Mouse (Mus musculus): ENCODE results near the gene Ntn1. TPM values are rescaled to one million over a fixed set of nuclear protein-coding genes. Genes with fewer than 3 reads are reported as not detected.

Gene Ntn1
- polyA plus RNA-seq, 1 experiment from 2014 or later: 11.8 TPM

- H3K9ac ChIP-seq (ENCODE audit: low read depth, low read length): no peak overlapping the region
- no peaks in the 10 kb centered on the region for H3K9me3 ChIP-seq (replicated peaks; ENCODE audit: low read length)
- no peak overlapping the region for H3K27ac ChIP-seq
- H3K36me3 ChIP-seq (ENCODE audit: insufficient read depth, low read length): no peaks in the 10 kb centered on the region
- no peak for TF ChIP-seq CTCF (IDR thresholded peaks at IDR 0.05; ENCODE audit: low read depth)
- H3K27me3 ChIP-seq (ENCODE audit: insufficient read depth, low read length): no peaks in the 10 kb centered on the region
- WGBS: 51% methylated on average over 3 of the region's 3 CpGs
- H3K4me3 ChIP-seq (replicated peaks; ENCODE audit: low read depth, low read length): no peak overlapping the region
- no peak for ATAC-seq (replicated peaks; ENCODE audit: low FRiP score, low read depth)
- H3K4me2 ChIP-seq (ENCODE audit: low read length): no peak overlapping the region
- H3K4me1 ChIP-seq (replicated peaks; ENCODE audit: insufficient read depth, low read length): no peaks in the 10 kb centered on the region
- peak; percentile 4 for DNase-seq (ENCODE audit: low spot score)
Measured at GRCm38 (mm10) chr11:68417001-68417400, 16.4 kb upstream of the Ntn1 start.

GRCm38 (mm10) chr11:68408127-68408526, 7.5 kb upstream of the Ntn1 start:
- no peaks in the 10 kb centered on the region for H3K9me3 ChIP-seq (replicated peaks; ENCODE audit: low read length)
- H3K4me2 ChIP-seq (ENCODE audit: low read length): no peak overlapping the region
- H3K27ac ChIP-seq: no peak overlapping the region
- H3K4me1 ChIP-seq (replicated peaks; ENCODE audit: insufficient read depth, low read length): no peaks in the 10 kb centered on the region
- H3K27me3 ChIP-seq (ENCODE audit: insufficient read depth, low read length): no peaks in the 10 kb centered on the region
- DNase-seq (ENCODE audit: low spot score) (peak; percentile 94), ATAC-seq (replicated peaks; ENCODE audit: low FRiP score, low read depth) (peak; percentile 57; the same call in 1 of the 2 replicates)
- no peaks in the 10 kb centered on the region for H3K36me3 ChIP-seq (ENCODE audit: insufficient read depth, low read length)
- TF ChIP-seq CTCF (IDR thresholded peaks at IDR 0.05; ENCODE audit: low read depth): peak; percentile 93
- 62% methylated on average over 2 of the region's 2 CpGs for WGBS
- no peak overlapping the region for H3K9ac ChIP-seq (ENCODE audit: low read depth, low read length)
- no peak overlapping the region for H3K4me3 ChIP-seq (replicated peaks; ENCODE audit: low read depth, low read length)

- no peak overlapping the region for H3K9ac ChIP-seq (ENCODE audit: low read depth, low read length)
- no peaks in the 10 kb centered on the region for H3K36me3 ChIP-seq (ENCODE audit: insufficient read depth, low read length)
- DNase-seq (ENCODE audit: low spot score): no peak
- H3K4me2 ChIP-seq (ENCODE audit: low read length): no peak overlapping the region
- WGBS: 69% methylated on average over 11 of the region's 11 CpGs
- no peak overlapping the region for H3K4me3 ChIP-seq (replicated peaks; ENCODE audit: low read depth, low read length)
- H3K27me3 ChIP-seq (ENCODE audit: insufficient read depth, low read length): no peaks in the 10 kb centered on the region
- H3K9me3 ChIP-seq (replicated peaks; ENCODE audit: low read length): no peaks in the 10 kb centered on the region
- H3K4me1 ChIP-seq (replicated peaks; ENCODE audit: insufficient read depth, low read length): no peaks in the 10 kb centered on the region
- 0 out of 2 replicates have a peak, but pooled peaks have one; percentile 29 for ATAC-seq (replicated peaks; ENCODE audit: low FRiP score, low read depth)
- TF ChIP-seq CTCF (IDR thresholded peaks at IDR 0.05; ENCODE audit: low read depth): no peak
- H3K27ac ChIP-seq: no peak overlapping the region
Measured at GRCm38 (mm10) chr11:68407266-68407926, 6.8 kb upstream of the Ntn1 start.

- Histone ChIP-seq H3K27me3 (ENCODE audit: insufficient read depth, low read length) (peaks cover 3% of the 10 kb centered on the region; the same call in 1 of the 2 replicates), H3K4me1 (replicated peaks; ENCODE audit: insufficient read depth, low read length) (no peaks in the 10 kb centered on the region), H3K36me3 (ENCODE audit: insufficient read depth, low read length) (no peaks in the 10 kb centered on the region), H3K27ac (no peak overlapping the region), H3K9me3 (replicated peaks; ENCODE audit: low read length) (no peaks in the 10 kb centered on the region), H3K9ac (ENCODE audit: low read depth, low read length) (no peak overlapping the region), H3K4me3 (replicated peaks; ENCODE audit: low read depth, low read length) (no peak overlapping the region), H3K4me2 (ENCODE audit: low read length) (no peak overlapping the region)
- WGBS: 91% methylated on average over 8 of the region's 8 CpGs
- no peak for TF ChIP-seq CTCF (IDR thresholded peaks at IDR 0.05; ENCODE audit: low read depth)
- ATAC-seq (replicated peaks; ENCODE audit: low FRiP score, low read depth) (no peak), DNase-seq (ENCODE audit: low spot score) (no peak)
Measured at GRCm38 (mm10) chr11:68405576-68405975, 5.0 kb upstream of the Ntn1 start.

GRCm38 (mm10) chr11:68404185-68404584, 3.6 kb upstream of the Ntn1 start:
- no peak overlapping the region for H3K9ac ChIP-seq (ENCODE audit: low read depth, low read length)
- no peak overlapping the region for H3K4me2 ChIP-seq (ENCODE audit: low read length)
- no peak overlapping the region for H3K27ac ChIP-seq
- peak; percentile 59 for TF ChIP-seq CTCF (IDR thresholded peaks at IDR 0.05; ENCODE audit: low read depth)
- H3K36me3 ChIP-seq (ENCODE audit: insufficient read depth, low read length): no peaks in the 10 kb centered on the region
- H3K4me1 ChIP-seq (replicated peaks; ENCODE audit: insufficient read depth, low read length): peaks cover 6% of the 10 kb centered on the region; the same call in 1 of the 2 replicates
- no peak overlapping the region for H3K4me3 ChIP-seq (replicated peaks; ENCODE audit: low read depth, low read length)
- H3K27me3 ChIP-seq (ENCODE audit: insufficient read depth, low read length): peaks cover 9% of the 10 kb centered on the region
- ATAC-seq (replicated peaks; ENCODE audit: low FRiP score, low read depth) (no peak), DNase-seq (ENCODE audit: low spot score) (no peak)
- 61% methylated on average over 4 of the region's 4 CpGs for WGBS
- no peaks in the 10 kb centered on the region for H3K9me3 ChIP-seq (replicated peaks; ENCODE audit: low read length)

- Histone ChIP-seq H3K27me3 (ENCODE audit: insufficient read depth, low read length) (peaks cover 24% of the 10 kb centered on the region), H3K4me2 (ENCODE audit: low read length) (no peak overlapping the region), H3K9me3 (replicated peaks; ENCODE audit: low read length) (no peaks in the 10 kb centered on the region), H3K4me3 (replicated peaks; ENCODE audit: low read depth, low read length) (no peak overlapping the region), H3K4me1 (replicated peaks; ENCODE audit: insufficient read depth, low read length) (peaks cover 6% of the 10 kb centered on the region; the same call in 1 of the 2 replicates), H3K9ac (ENCODE audit: low read depth, low read length) (no peak overlapping the region), H3K27ac (no peak overlapping the region), H3K36me3 (ENCODE audit: insufficient read depth, low read length) (no peaks in the 10 kb centered on the region)
- no peak for ATAC-seq (replicated peaks; ENCODE audit: low FRiP score, low read depth)
- no peak for TF ChIP-seq CTCF (IDR thresholded peaks at IDR 0.05; ENCODE audit: low read depth)
- DNase-seq (ENCODE audit: low spot score): no peak
- 37% methylated on average over 5 of the region's 5 CpGs for WGBS
Measured at GRCm38 (mm10) chr11:68401428-68401827, 805 bp upstream of the Ntn1 start.
